15 mouse cellular contexts compared by ENCODE assay signal in genomic region chr11:109702031-109702815, GRCm38 (mm10). TPM values are rescaled to one million over a fixed set of nuclear protein-coding genes. Genes with fewer than 3 reads are reported as not detected.
DNase-seq lines count a peak whose midpoint lies in the region; ATAC-seq and TF ChIP-seq lines count a peak whose summit lies in the region.
"Had no signal": no experiment of that assay in that cellular context is flagged by ENCODE, and none has a peak within 500 bp of the region (broad histone marks: within the 10 kb centered on the region; RNA-seq: fewer than 3 reads in every experiment).

No protein-coding gene starts in this region.

- DNase-seq in heart, adult 2 months, result no peak
- DNase-seq in heart, postnatal 14 days, result no peak
- no peak for DNase-seq in ovary, postnatal 36 days (ENCODE audit: low spot score)
- DNase-seq in lung, postnatal 0 days (ENCODE audit: low spot score), result no peak
- DNase-seq in B cell, adult 2 months, result no peak
- DNase-seq: cerebellum, adult 11-12 months; cerebellum, postnatal 36 days; gastrocnemius, postnatal 36 days had no signal

- no peaks in the 10 kb centered on the region; the same call in 1 of the 2 replicates for H3K36me3 ChIP-seq in heart, adult 2 months (ENCODE audit: control insufficient read depth, insufficient read depth, low read length)
- H3K36me3 ChIP-seq in kidney, embryonic 16.5 days (ENCODE audit: insufficient read depth, low read length), result no peaks in the 10 kb centered on the region
- no peaks in the 10 kb centered on the region for H3K36me3 ChIP-seq in liver, embryonic 15.5 days (replicated peaks)
- H3K36me3 ChIP-seq in lung, postnatal 0 days (ENCODE audit: insufficient read depth, low read length), result no peaks in the 10 kb centered on the region
- H3K36me3 ChIP-seq: embryonic facial prominence, embryonic 12.5 days; forebrain, embryonic 10.5 days; hindbrain, embryonic 10.5 days; limb, embryonic 10.5 days had no signal

- intact Hi-C loops in heart, adult 2 months (cut with DNase I), result no loop called here
- intact Hi-C loops in heart, postnatal 14 days (cut with DNase I), result no loop called here

- no peak for TF ChIP-seq EP300 in heart, adult 2 months (IDR thresholded peaks at IDR 0.05; ENCODE audit: insufficient read depth, low read depth, low read length)
- no peak for TF ChIP-seq EP300 in lung, postnatal 0 days (IDR thresholded peaks at IDR 0.05)

- no peak overlapping the region for H3K4me2 ChIP-seq in kidney, embryonic 16.5 days (replicated peaks; ENCODE audit: low read depth, low read length)
- H3K4me2 ChIP-seq in liver, embryonic 15.5 days, result no peak overlapping the region
- no peak overlapping the region for H3K4me2 ChIP-seq in lung, postnatal 0 days (replicated peaks; ENCODE audit: low read depth, low read length)
- H3K4me2 ChIP-seq: embryonic facial prominence, embryonic 12.5 days had no signal

- no peak overlapping the region for H3K9ac ChIP-seq in heart, adult 2 months (ENCODE audit: low read depth, low read length)
- 0 out of 2 replicates have a peak overlapping the region, but pooled peaks have one; percentile 22 for H3K9ac ChIP-seq in kidney, embryonic 16.5 days (replicated peaks; ENCODE audit: low read length)
- no peak overlapping the region for H3K9ac ChIP-seq in liver, embryonic 15.5 days
- no peak overlapping the region for H3K9ac ChIP-seq in lung, postnatal 0 days (replicated peaks; ENCODE audit: low read depth)
- H3K9ac ChIP-seq: embryonic facial prominence, embryonic 12.5 days had no signal

- H3K27ac ChIP-seq in heart, adult 2 months, result peak overlapping the region; percentile 5; the same call in 1 of the 2 replicates
- peak overlapping the region; percentile 44 for H3K27ac ChIP-seq in brown adipose tissue, adult 24 weeks (replicated peaks; ENCODE audit: low read depth, low read length)
- peak overlapping the region; percentile 58; the same call in 1 of the 2 replicates for H3K27ac ChIP-seq in kidney, embryonic 16.5 days (ENCODE audit: low read length)
- peak overlapping the region; percentile 35 for H3K27ac ChIP-seq in liver, embryonic 15.5 days (replicated peaks)
- H3K27ac ChIP-seq in lung, postnatal 0 days (ENCODE audit: low read length), result no peak overlapping the region
- H3K27ac ChIP-seq: embryonic facial prominence, embryonic 12.5 days; forebrain, embryonic 10.5 days; hindbrain, embryonic 10.5 days; limb, embryonic 10.5 days had no signal

- peak; percentile 61; the same call in 1 of the 2 replicates for ATAC-seq in kidney, embryonic 16.5 days (ENCODE audit: low FRiP score, low TSS enrichment)
- no peak for ATAC-seq in liver, embryonic 15.5 days (ENCODE audit: insufficient read depth)
- ATAC-seq in lung, postnatal 0 days, result no peak

- H3K9me3 ChIP-seq in kidney, embryonic 16.5 days (ENCODE audit: low read length), result no peaks in the 10 kb centered on the region
- H3K9me3 ChIP-seq in liver, embryonic 15.5 days (replicated peaks), result no peaks in the 10 kb centered on the region
- H3K9me3 ChIP-seq in lung, postnatal 0 days (ENCODE audit: low read length), result no peaks in the 10 kb centered on the region
- H3K9me3 ChIP-seq: embryonic facial prominence, embryonic 12.5 days; forebrain, embryonic 10.5 days; hindbrain, embryonic 10.5 days; limb, embryonic 10.5 days had no signal

- TF ChIP-seq CTCF in heart, adult 2 months (IDR thresholded peaks at IDR 0.05), result no peak
- TF ChIP-seq CTCF in lung, postnatal 0 days (IDR thresholded peaks at IDR 0.05), result no peak

- 65% methylated on average over 10 of the region's 10 CpGs for WGBS in heart, adult 2 months
- WGBS in kidney, embryonic 16.5 days, result 45% methylated on average over 10 of the region's 10 CpGs
- 52% methylated on average over 10 of the region's 10 CpGs for WGBS in liver, embryonic 15.5 days (ENCODE audit: insufficient replicate concordance)
- WGBS in lung, postnatal 0 days, result 49% methylated on average over 10 of the region's 10 CpGs

- TF ChIP-seq POLR2A in heart, adult 2 months (IDR thresholded peaks at IDR 0.05; ENCODE audit: insufficient read depth, low read depth, low read length), result no peak

- peaks cover 6% of the 10 kb centered on the region for H3K4me1 ChIP-seq in heart, adult 2 months (ENCODE audit: control insufficient read depth, insufficient read depth, low read length)
- H3K4me1 ChIP-seq in brown adipose tissue, adult 24 weeks (ENCODE audit: control insufficient read depth, insufficient read depth, insufficient read length, low read length), result peaks cover 7% of the 10 kb centered on the region; the same call in 1 of the 2 replicates
- peaks cover 23% of the 10 kb centered on the region for H3K4me1 ChIP-seq in kidney, embryonic 16.5 days (ENCODE audit: insufficient read depth, low read length)
- H3K4me1 ChIP-seq in liver, embryonic 15.5 days (replicated peaks), result peaks cover 27% of the 10 kb centered on the region
- H3K4me1 ChIP-seq in lung, postnatal 0 days (ENCODE audit: insufficient read depth, low read depth, low read length), result no peaks in the 10 kb centered on the region
- H3K4me1 ChIP-seq: limb, embryonic 10.5 days had no signal

- H3K79me2 ChIP-seq in heart, adult 2 months (replicated peaks; ENCODE audit: control insufficient read depth, insufficient read depth, low read length), result no peaks in the 10 kb centered on the region

- no peak overlapping the region for H3K4me3 ChIP-seq in heart, adult 2 months
- no peak overlapping the region for H3K4me3 ChIP-seq in brown adipose tissue, adult 24 weeks (ENCODE audit: insufficient read depth, low read depth, low read length)
- no peak overlapping the region for H3K4me3 ChIP-seq in kidney, embryonic 16.5 days (ENCODE audit: low read length)
- no peak overlapping the region for H3K4me3 ChIP-seq in liver, embryonic 15.5 days (replicated peaks)
- H3K4me3 ChIP-seq in lung, postnatal 0 days (ENCODE audit: low read depth, low read length), result no peak overlapping the region
- H3K4me3 ChIP-seq: embryonic facial prominence, embryonic 12.5 days; forebrain, embryonic 10.5 days; hindbrain, embryonic 10.5 days; limb, embryonic 10.5 days had no signal

- no peaks in the 10 kb centered on the region for H3K27me3 ChIP-seq in heart, adult 2 months (ENCODE audit: control insufficient read depth, insufficient read depth, low read length)
- H3K27me3 ChIP-seq in kidney, embryonic 16.5 days (ENCODE audit: insufficient read depth, low read length), result no peaks in the 10 kb centered on the region
- H3K27me3 ChIP-seq in liver, embryonic 15.5 days, result no peaks in the 10 kb centered on the region
- no peaks in the 10 kb centered on the region for H3K27me3 ChIP-seq in lung, postnatal 0 days (replicated peaks; ENCODE audit: insufficient read depth, low read length)
- H3K27me3 ChIP-seq: embryonic facial prominence, embryonic 12.5 days had no signal

RNA-seq across cellular contexts. Expression of gene Fam20a, which starts 19.9 kb away (rescaled TPM):
- total RNA-seq in heart, adult 2 months (2021), result 1 to 10 TPM; 5.8 to 6.3 TPM
- 6.1 and 7.9 TPM in 2 replicates for polyA plus RNA-seq in heart, adult 2 months (2012; rRNA removed)
- total RNA-seq in heart, postnatal 14 days (2021), result 1 to 10 TPM; 5.5 to 5.7 TPM
- polyA plus RNA-seq in brown adipose tissue, adult 24 weeks (2012; ENCODE audit: insufficient read depth, insufficient read length, missing spikeins), result 2.3 and 2.6 TPM in 2 replicates
- 2.9 TPM in 2 replicates for polyA plus RNA-seq in kidney, embryonic 16.5 days (2015; fragmentation: Nextera tagmentation; extraction: Ambion mirVana)
- polyA plus RNA-seq in liver, embryonic 15.5 days (2015; fragmentation: Nextera tagmentation; extraction: Ambion mirVana), result 6.7 and 8.6 TPM in 2 replicates
- 8.4 and 12.5 TPM in 2 replicates for polyA plus RNA-seq in lung, postnatal 0 days (2015; fragmentation: Nextera tagmentation; extraction: Ambion mirVana)

RNA-seq across cellular contexts. Expression of gene Prkar1a, which starts 53.0 kb away (rescaled TPM):
- 100 to 1,000 TPM; 363 to 378 TPM for total RNA-seq in heart, adult 2 months (2021)
- polyA plus RNA-seq in heart, adult 2 months (2012; rRNA removed), result 169 and 248 TPM in 2 replicates
- total RNA-seq in heart, postnatal 14 days (2021), result 100 to 1,000 TPM; 365 to 412 TPM
- polyA plus RNA-seq in brown adipose tissue, adult 24 weeks (2012; ENCODE audit: insufficient read depth, insufficient read length, missing spikeins), result 98.4 and 102 TPM in 2 replicates
- polyA plus RNA-seq in kidney, embryonic 16.5 days (2015; fragmentation: Nextera tagmentation; extraction: Ambion mirVana), result 375 and 395 TPM in 2 replicates
- 108 and 113 TPM in 2 replicates for polyA plus RNA-seq in liver, embryonic 15.5 days (2015; fragmentation: Nextera tagmentation; extraction: Ambion mirVana)
- 305 TPM in 2 replicates for polyA plus RNA-seq in lung, postnatal 0 days (2015; fragmentation: Nextera tagmentation; extraction: Ambion mirVana)
